Mouse (Mus musculus) ES-Bruce4 (cell line): Measurements from ENCODE around the gene Crot.

Experiments
- EP300 ChIP-seq: IDR thresholded peaks from 2 replicates; pipeline ENCODE4 v1.6.1; 2011; ENCODE audit warnings: low read depth, low read length; ENCODE audit not compliant: insufficient read depth
- POLR2A ChIP-seq: IDR thresholded peaks from one replicate; pipeline ENCODE4 v1.8.1; 2011; ENCODE audit warnings: low read length; ENCODE audit not compliant: insufficient read depth

- TF ChIP-seq EP300 (no peak), POLR2A (no peak)
Measured at GRCm38 (mm10) chr5:9035457-9035856, 38.3 kb upstream of the Crot start.
